Mouse (Mus musculus): ENCODE measurements around the gene Tcea3.

GRCm38 (mm10) chr4:136240955-136241354 is 6.6 kb upstream of the Tcea3 start:
- TF ChIP-seq CTCF (IDR thresholded peaks at IDR 0.05; ENCODE audit: low read depth), result no peak
- TF ChIP-seq EP300 (IDR thresholded peaks at IDR 0.05; ENCODE audit: low read depth), result no peak

Measured in liver, postnatal 0 days (tissue).